Mouse (Mus musculus): ENCODE results near the gene Ttyh3. TPM values are rescaled to one million over a fixed set of nuclear protein-coding genes. Genes with fewer than 3 reads are reported as not detected.

Ttyh3 gene
- polyA plus RNA-seq, 1 experiment from 2014 or later: 95.0 TPM

- in situ Hi-C loops (cut with MboI; ENCODE audit: low pct_unique_long_range_greater_than_20kb): no loop called here
- ATAC-seq (no peak), DNase-seq (ENCODE audit: low read depth, low spot score) (no peak)
- TF ChIP-seq CTCF (IDR thresholded peaks at IDR 0.05): no peak
- CTCF ChIA-PET: interaction anchor here (1.1 kb wide), 1 partner anchor 76 kb away, joined by 3 read pairs; no protein-coding TSS in a partner anchor
- no peaks in the 10 kb centered on the region for H3K27me3 ChIP-seq
- POLR2A ChIA-PET: interaction anchor here (1.1 kb wide), 1 partner anchor 110 kb away, joined by 7 read pairs; no protein-coding TSS in a partner anchor
These were observed 36.6 kb downstream of the Ttyh3 start for GRCm38 (mm10) chr5:140612191-140612590.

GRCm38 (mm10) chr5:140611611-140612185 is 37.1 kb downstream of the Ttyh3 start:
- POLR2A ChIA-PET: interaction anchor here (1.1 to 1.2 kb wide), 2 partner anchors 61 to 110 kb away, joined by 5 to 7 read pairs; no protein-coding TSS in a partner anchor

DNA sequence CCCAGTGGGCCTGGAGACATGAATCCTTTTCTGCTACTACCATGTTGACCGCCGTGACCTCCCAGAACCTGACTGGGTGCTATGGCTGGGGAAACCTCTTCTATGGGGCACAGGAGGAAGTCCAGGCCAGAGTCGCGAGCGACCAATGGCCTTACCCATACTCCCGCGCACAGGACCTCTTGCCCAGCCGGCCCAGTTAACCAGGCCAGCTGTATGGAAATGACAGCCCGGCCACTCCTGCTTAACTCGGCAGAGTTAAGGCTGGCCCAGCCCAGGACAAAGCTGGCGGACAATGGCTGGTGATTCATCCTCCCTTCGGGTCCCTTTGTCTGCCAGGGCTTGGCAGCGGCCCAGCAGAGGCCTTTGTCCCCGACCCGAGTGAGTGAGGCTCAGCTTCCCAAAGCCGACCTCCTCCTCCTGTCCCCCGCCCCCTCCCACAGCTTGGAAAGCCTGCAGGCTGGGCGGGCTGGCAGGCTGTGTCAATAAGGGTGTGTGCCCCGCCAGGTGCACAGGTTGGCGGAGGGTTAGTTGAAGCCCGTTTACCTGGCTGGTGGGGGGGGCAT is 37.7 kb downstream of the Ttyh3 start:
- ATAC-seq: peak; percentile 42
- no peaks in the 10 kb centered on the region for H3K27me3 ChIP-seq
- no peak for TF ChIP-seq CTCF (IDR thresholded peaks at IDR 0.05)
- no peak for DNase-seq (ENCODE audit: low read depth, low spot score)
- ChIA-PET CTCF (no interaction called here), POLR2A (interaction anchor here (1.1 to 1.2 kb wide), 3 partner anchors 11 to 109 kb away, joined by 3 to 7 read pairs (median 5); no protein-coding TSS in a partner anchor)
- in situ Hi-C loops (cut with MboI; ENCODE audit: low pct_unique_long_range_greater_than_20kb): no loop called here

More at GRCm38 (mm10) chr5:140611611-140612185, 37.1 kb downstream of the Ttyh3 start:
- ATAC-seq (peak; percentile 7), DNase-seq (ENCODE audit: low read depth, low spot score) (no peak)
- in situ Hi-C loops (cut with MboI; ENCODE audit: low pct_unique_long_range_greater_than_20kb): no loop called here
- H3K27me3 ChIP-seq: no peaks in the 10 kb centered on the region
- TF ChIP-seq CTCF (IDR thresholded peaks at IDR 0.05): no peak
- CTCF ChIA-PET: no interaction called here

- in situ Hi-C loops (cut with MboI; ENCODE audit: low pct_unique_long_range_greater_than_20kb): no loop called here
- ATAC-seq: peak; percentile 24
- no peak for DNase-seq (ENCODE audit: low read depth, low spot score)
- H3K27me3 ChIP-seq: no peaks in the 10 kb centered on the region
- CTCF ChIA-PET: no interaction called here
- POLR2A ChIA-PET: interaction anchor here (1.1 to 1.2 kb wide), 2 partner anchors 11 to 60 kb away, joined by 3 to 5 read pairs; no protein-coding TSS in a partner anchor
- TF ChIP-seq CTCF (IDR thresholded peaks at IDR 0.05): no peak
These were observed 38.4 kb downstream of the Ttyh3 start for GRCm38 (mm10) chr5:140610273-140611011.

DNA sequence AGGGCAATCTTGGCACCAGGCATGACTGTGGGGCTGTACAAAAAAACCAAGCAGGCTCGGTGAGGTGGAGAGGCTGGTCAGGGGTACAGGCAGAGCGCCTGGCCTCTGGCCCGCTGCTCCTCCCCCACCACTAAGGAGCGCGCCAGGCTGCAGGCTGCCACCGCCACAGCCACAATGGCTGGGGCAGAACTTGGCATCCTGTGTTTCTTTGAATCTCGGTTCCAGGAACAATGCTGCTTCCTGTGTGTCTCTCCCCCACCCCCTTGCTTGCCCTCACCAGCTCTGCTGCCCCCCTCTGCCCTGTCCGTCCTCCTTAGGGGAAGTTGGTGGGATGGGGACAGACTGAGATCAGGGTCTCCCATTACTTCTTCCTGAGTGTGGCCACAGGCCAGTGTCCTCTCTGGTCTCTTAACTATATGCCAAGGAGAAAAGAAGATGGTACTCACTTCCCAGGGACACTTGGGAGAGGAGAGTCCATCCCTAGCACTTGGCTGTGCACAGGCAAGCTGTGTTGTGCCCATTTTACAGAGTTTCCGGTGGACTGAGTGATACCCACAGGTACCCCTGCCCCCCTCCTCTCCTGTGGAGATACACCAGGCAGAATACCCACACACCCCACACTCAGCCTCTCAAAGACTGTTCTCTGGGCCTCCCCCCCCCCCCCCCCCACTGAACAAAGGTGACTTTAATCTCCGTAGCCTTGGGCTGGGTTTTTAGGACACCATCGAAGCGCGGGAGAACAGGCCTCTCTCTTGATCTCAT is 39.1 kb downstream of the Ttyh3 start:
- CTCF ChIA-PET: no interaction called here
- TF ChIP-seq CTCF (IDR thresholded peaks at IDR 0.05): no peak
- in situ Hi-C loops (cut with MboI; ENCODE audit: low pct_unique_long_range_greater_than_20kb): loop anchor here (5.0 kb wide), 1 partner anchor 42 kb away; the partner anchor contains the start of gene Grifin

DNA sequence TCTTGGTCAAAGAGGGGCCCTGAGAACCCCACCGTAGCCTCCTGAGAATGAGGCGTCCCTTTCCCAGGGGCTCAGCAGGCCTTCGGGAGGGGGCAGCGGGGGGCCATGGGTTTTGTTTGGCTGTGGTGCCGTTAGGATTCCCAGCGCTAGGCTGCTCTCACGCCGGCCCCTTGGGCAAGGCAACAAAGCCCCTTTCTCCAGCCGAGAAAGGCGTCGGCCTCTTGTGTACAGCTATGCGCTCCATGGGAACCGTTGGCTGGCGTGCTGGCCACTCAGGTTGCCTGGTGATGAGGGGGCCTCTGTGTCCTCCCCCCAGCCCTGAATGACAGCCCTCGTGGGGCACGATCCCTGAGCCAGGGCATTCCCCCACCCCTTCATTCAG is 40.2 kb downstream of the Ttyh3 start:
- POLR2A ChIA-PET: no interaction called here
- CTCF ChIA-PET: interaction anchor here (1.1 kb wide), 1 partner anchor 40 kb away, joined by 6 read pairs; no protein-coding TSS in a partner anchor
- DNase-seq (ENCODE audit: low read depth, low spot score) (no peak), ATAC-seq (no peak)
- H3K27me3 ChIP-seq: no peaks in the 10 kb centered on the region
- in situ Hi-C loops (cut with MboI; ENCODE audit: low pct_unique_long_range_greater_than_20kb): loop anchor here (5.0 kb wide), 1 partner anchor 41 kb away; the partner anchor contains the start of gene Grifin
- no peak for TF ChIP-seq CTCF (IDR thresholded peaks at IDR 0.05)

More for the DNA sequence above, 39.1 kb downstream of the Ttyh3 start:
- DNase-seq (ENCODE audit: low read depth, low spot score) (no peak), ATAC-seq (no peak)
- POLR2A ChIA-PET: no interaction called here
- H3K27me3 ChIP-seq: no peaks in the 10 kb centered on the region

DNA sequence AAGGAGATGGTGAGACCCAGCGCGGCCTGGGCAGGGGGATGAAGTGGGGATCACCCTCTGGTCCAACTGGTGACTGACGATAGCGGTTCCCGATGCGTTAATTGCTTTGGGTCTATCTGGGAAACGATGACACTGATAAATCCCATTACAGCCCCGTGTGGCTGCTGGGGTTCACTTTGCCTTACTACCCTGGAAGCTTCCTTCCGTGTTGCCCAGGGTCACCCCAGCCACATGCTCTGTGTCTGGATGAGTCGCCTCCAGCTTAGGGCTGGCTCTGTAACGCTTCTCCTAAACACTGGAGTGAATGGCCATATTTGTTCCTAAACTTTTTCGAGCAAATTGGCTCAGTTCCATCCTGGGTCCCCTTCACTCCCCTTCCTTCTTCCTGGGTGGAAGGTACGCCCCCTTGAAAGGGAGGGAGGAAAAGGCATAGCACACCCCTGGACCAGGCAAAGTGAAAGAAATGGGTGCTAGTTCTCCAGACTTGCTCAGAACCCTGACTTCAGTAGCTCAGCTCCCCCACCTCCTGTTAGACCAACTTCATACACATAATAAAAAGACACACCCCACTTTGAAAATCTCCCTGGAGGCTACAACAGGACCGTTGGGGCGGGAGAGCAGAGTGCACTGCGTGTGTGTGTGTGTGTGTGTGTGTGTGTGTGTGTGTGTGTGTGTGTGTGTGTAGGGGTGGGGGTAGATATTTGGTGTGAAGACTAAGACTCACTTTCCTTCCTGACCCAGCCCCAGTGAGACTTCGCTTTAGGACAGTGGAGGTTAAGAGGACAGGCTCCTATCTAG is 40.8 kb downstream of the Ttyh3 start:
- TF ChIP-seq CTCF (IDR thresholded peaks at IDR 0.05): no peak
- no peaks in the 10 kb centered on the region for H3K27me3 ChIP-seq
- ChIA-PET POLR2A (interaction anchor here (0.6 to 2.1 kb wide), 5 partner anchors 9 to 41 kb away, joined by 3 to 6 read pairs (median 4); no protein-coding TSS in a partner anchor), CTCF (interaction anchor here (1.0 to 1.2 kb wide), 3 partner anchors 9 to 40 kb away, joined by 3 to 6 read pairs (median 6); no protein-coding TSS in a partner anchor)
- no peak for DNase-seq (ENCODE audit: low read depth, low spot score)
- in situ Hi-C loops (cut with MboI; ENCODE audit: low pct_unique_long_range_greater_than_20kb): loop anchor here (5.0 kb wide), 1 partner anchor 41 kb away; the partner anchor contains the start of gene Grifin
- no peak for ATAC-seq

DNA sequence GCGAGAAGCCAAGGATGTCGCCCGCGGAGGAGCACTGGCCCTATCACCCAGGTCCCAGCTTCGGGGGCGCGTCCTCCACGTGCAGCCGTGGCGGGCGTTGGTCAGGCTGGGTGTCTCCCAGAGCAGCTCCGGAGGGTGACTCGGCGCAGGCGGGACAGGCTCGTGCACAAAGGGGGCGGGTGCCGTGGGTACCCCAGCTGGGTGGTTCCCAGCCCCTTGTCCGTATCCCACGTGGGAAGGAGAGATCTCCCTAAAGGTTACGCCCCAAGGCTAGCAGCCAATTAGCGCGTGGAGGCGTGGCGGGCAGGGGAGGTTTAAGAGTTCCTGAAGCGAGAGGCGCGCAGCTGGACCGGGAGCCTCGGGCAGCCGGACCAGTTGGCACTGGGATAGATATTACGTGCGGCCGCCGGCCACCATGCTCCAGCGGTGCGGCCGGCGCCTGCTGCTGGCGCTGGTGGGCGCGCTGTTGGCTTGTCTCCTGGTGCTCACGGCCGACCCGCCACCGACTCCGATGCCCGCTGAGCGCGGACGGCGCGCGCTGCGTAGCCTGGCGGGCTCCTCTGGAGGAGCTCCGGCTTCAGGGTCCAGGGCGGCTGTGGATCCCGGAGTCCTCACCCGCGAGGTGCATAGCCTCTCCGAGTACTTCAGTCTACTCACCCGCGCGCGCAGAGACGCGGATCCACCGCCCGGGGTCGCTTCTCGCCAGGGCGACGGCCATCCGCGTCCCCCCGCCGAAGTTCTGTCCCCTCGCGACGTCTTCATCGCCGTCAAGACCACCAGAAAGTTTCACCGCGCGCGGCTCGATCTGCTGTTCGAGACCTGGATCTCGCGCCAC is 41.6 kb downstream of the Ttyh3 start, which contains the start of gene Lfng:
Gene Lfng (plus strand): TSS at position 320 of the 835 bp plus-strand sequence.
- DNase-seq (ENCODE audit: low read depth, low spot score) (no peak), ATAC-seq (peak; percentile 32)
- TF ChIP-seq CTCF (IDR thresholded peaks at IDR 0.05): no peak
- POLR2A ChIA-PET: interaction anchor here (0.6 to 2.1 kb wide), 8 partner anchors 10 to 58 kb away, joined by 3 to 6 read pairs (median 4); no protein-coding TSS in a partner anchor
- in situ Hi-C loops (cut with MboI; ENCODE audit: low pct_unique_long_range_greater_than_20kb): loop anchor here (5.0 kb wide), 1 partner anchor 40 kb away; the partner anchor contains the start of gene Grifin
- CTCF ChIA-PET: interaction anchor here (1.0 to 1.2 kb wide), 2 partner anchors 10 to 12 kb away, joined by 3 to 6 read pairs; no protein-coding TSS in a partner anchor
- no peaks in the 10 kb centered on the region for H3K27me3 ChIP-seq
